Mouse (Mus musculus): ENCODE results near the gene Tap1. TPM values are rescaled to one million over a fixed set of nuclear protein-coding genes. Genes with fewer than 3 reads are reported as not detected.
A peak's percentile ranks its signal among the peaks of the same experiment; 100 is the strongest.

The Tap1 gene
- total and polyA plus RNA-seq, 3 experiments = 30.7 to 46.6 TPM; not detected in 1

DNA sequence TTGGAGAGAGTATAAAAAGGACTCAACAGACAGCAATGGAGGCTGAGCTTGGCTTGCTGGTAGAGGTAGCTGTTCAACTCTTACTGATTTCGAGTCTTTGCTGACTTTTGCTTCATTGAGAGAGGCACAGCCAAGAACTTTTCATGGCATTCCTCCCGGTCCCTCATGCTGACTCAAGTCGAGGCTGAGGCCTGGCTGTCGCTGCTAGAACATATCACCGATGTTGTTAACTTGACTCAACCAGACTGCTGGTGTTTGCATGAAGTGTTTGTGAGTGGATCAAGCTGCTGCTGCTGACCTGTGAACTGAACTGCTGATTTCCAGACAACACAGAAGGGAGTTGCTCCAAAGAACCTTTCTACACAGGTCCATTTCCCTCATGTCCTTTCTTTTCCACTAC, 49.3 kb downstream of the Tap1 start:
- Histone ChIP-seq H3K9ac (ENCODE audit: control insufficient read depth, low read depth, low read length, poor library complexity, severe bottlenecking) (no peak overlapping the region), H3K79me2 (ENCODE audit: control insufficient read depth, insufficient read depth, low read length, poor library complexity) (no peaks in the 10 kb centered on the region), H3K4me3 (ENCODE audit: control insufficient read depth in 1 of 2, insufficient read depth in 1 of 2, low read depth in 2 of 2, low read length in 2 of 2) (no peak overlapping the region), H3K9me3 (replicated peaks; ENCODE audit: insufficient read depth, low read length) (no peaks in the 10 kb centered on the region), H3K27ac (ENCODE audit: control insufficient read depth, low read depth, low read length) (no peak overlapping the region), H3K27me3 (ENCODE audit: control insufficient read depth in 1 of 2, insufficient read depth in 2 of 2, low read length in 2 of 2) (no peaks in the 10 kb centered on the region), H3K4me1 (ENCODE audit: control insufficient read depth in 1 of 2, insufficient read depth in 2 of 2, low read length in 2 of 2) (peaks cover 0 to 2% of the 10 kb centered on the region in 2 experiments; a peak in 1 of 4 replicates), H3K36me3 (ENCODE audit: control insufficient read depth in 1 of 2, insufficient read depth in 2 of 2, low read length in 2 of 2) (peaks cover 0 to 4% of the 10 kb centered on the region in 2 experiments; a peak in 2 of 4 replicates)
- TF ChIP-seq CHD2 (IDR thresholded peaks at IDR 0.05; ENCODE audit: low read length) (no peak), MXI1 (IDR thresholded peaks at IDR 0.05; ENCODE audit: low read depth, low read length) (no peak), ZNF384 (IDR thresholded peaks at IDR 0.05; ENCODE audit: low read depth, low read length) (no peak), BHLHE40 (IDR thresholded peaks at IDR 0.05; ENCODE audit: borderline replicate concordance, low read depth, low read length) (no peak)
- no peak for DNase-seq (ENCODE audit: low read depth, low spot score)

DNA sequence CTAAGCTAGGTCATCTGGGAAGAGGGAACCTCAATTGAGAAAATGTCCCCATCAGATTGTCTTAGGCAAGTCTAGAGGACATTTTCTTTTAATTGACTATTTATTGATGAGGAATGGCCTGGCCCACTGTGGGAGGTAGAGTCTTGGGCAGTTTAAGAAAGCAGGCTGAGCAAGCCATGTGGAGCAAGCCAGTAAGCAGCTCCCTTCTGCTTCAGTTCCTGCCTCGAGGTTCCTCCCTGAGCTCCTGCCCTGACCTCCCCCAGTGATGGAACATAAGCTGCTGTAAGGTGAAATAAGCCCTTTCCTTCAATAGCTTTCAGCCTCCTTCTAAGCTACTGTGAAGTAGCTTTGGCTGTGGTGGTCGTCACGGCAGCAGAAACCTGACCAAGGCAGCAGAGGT, 50.4 kb downstream of the Tap1 start:
- Histone ChIP-seq H3K4me3 (ENCODE audit: control insufficient read depth in 1 of 2, insufficient read depth in 1 of 2, low read depth in 2 of 2, low read length in 2 of 2) (no peak overlapping the region), H3K79me2 (ENCODE audit: control insufficient read depth, insufficient read depth, low read length, poor library complexity) (no peaks in the 10 kb centered on the region), H3K27me3 (ENCODE audit: control insufficient read depth in 1 of 2, insufficient read depth in 2 of 2, low read length in 2 of 2) (no peaks in the 10 kb centered on the region), H3K36me3 (ENCODE audit: control insufficient read depth in 1 of 2, insufficient read depth in 2 of 2, low read length in 2 of 2) (peaks cover 0 to 4% of the 10 kb centered on the region in 2 experiments; a peak in 2 of 4 replicates), H3K27ac (ENCODE audit: control insufficient read depth, low read depth, low read length) (no peak overlapping the region), H3K9ac (ENCODE audit: control insufficient read depth, low read depth, low read length, poor library complexity, severe bottlenecking) (no peak overlapping the region), H3K9me3 (replicated peaks; ENCODE audit: insufficient read depth, low read length) (no peaks in the 10 kb centered on the region), H3K4me1 (ENCODE audit: control insufficient read depth in 1 of 2, insufficient read depth in 2 of 2, low read length in 2 of 2) (peaks cover 0 to 2% of the 10 kb centered on the region in 2 experiments; a peak in 1 of 4 replicates)
- TF ChIP-seq TBP (IDR thresholded peaks at IDR 0.05; ENCODE audit: low read depth, low read length) = no peak
- no peak for TF ChIP-seq JUND (IDR thresholded peaks at IDR 0.05; ENCODE audit: low read depth, low read length)
- TF ChIP-seq USF2 (IDR thresholded peaks at IDR 0.05; ENCODE audit: borderline replicate concordance in 1 of 2, insufficient read depth in 1 of 2, low read depth in 1 of 2, low read length in 2 of 2) = no peak
- no peak for TF ChIP-seq EP300 (IDR thresholded peaks at IDR 0.05; ENCODE audit: low read depth in 1 of 2, low read length in 2 of 2)
- TF ChIP-seq ZNF384 (IDR thresholded peaks at IDR 0.05; ENCODE audit: low read depth, low read length) = no peak
- TF ChIP-seq ZC3H11A (IDR thresholded peaks at IDR 0.05; ENCODE audit: low read depth, low read length) = no peak
- no peak for TF ChIP-seq ZKSCAN1 (IDR thresholded peaks at IDR 0.05; ENCODE audit: low read depth, low read length)
- no peak for TF ChIP-seq USF1 (IDR thresholded peaks at IDR 0.05; ENCODE audit: low read depth, low read length)
- no peak for TF ChIP-seq MYC (IDR thresholded peaks at IDR 0.05; ENCODE audit: low read depth, low read length)
- no peak for DNase-seq (ENCODE audit: low read depth, low spot score)

DNA sequence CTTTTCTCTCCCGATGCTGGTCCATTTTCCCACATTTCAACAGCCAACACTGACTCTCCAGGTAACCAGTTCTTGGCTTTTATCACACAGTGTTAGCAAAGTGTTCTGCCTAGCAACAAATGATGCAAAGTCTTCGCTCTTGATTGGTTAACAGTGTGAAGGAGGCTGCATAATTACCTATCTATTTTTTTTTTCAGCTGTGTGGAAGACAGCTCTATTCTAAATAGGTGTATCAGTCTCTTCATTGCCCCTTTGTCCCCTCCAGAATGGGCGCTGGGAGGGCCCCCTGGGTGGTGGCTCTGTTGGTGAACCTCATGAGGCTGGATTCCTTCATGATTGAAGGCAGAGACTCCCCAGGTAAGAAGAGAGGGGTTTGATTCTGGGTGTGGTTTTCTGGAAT, 51.4 kb downstream of the Tap1 start, which contains the start of gene H2-Ob:
Gene H2-Ob (plus strand): TSS at position 198 of the 400 bp plus-strand sequence.
- peaks cover 0 to 4% of the 10 kb centered on the region in 2 experiments; a peak in 2 of 4 replicates for H3K36me3 ChIP-seq (ENCODE audit: control insufficient read depth in 1 of 2, insufficient read depth in 2 of 2, low read length in 2 of 2)
- H3K4me3 ChIP-seq (ENCODE audit: control insufficient read depth in 1 of 2, insufficient read depth in 1 of 2, low read depth in 2 of 2, low read length in 2 of 2) = peak within 1 kb of the TSS; percentile 30 to 55
- TF ChIP-seq ZKSCAN1 (IDR thresholded peaks at IDR 0.05; ENCODE audit: low read depth, low read length) (peak; percentile 87; the same call in 1 of the 2 replicates), ZNF384 (IDR thresholded peaks at IDR 0.05; ENCODE audit: low read depth, low read length) (peak; percentile 99), KAT2A (conservative IDR thresholded peaks at IDR 0.05; ENCODE audit: low read depth, low read length) (no peak), CHD2 (IDR thresholded peaks at IDR 0.05; ENCODE audit: low read length) (peak; percentile 98), GATA1 (IDR thresholded peaks at IDR 0.05; ENCODE audit: low read depth, low read length) (0 out of 2 replicates have a peak, but pooled peaks have one; percentile 5), ETS1 (IDR thresholded peaks at IDR 0.05; ENCODE audit: low read depth, low read length) (peak; percentile 58; the same call in 1 of the 2 replicates)
- H3K9me3 ChIP-seq (replicated peaks; ENCODE audit: insufficient read depth, low read length) = no peaks in the 10 kb centered on the region
- peak; percentile 87 for DNase-seq (ENCODE audit: low read depth, low spot score)
- no peaks in the 10 kb centered on the region for H3K27me3 ChIP-seq (ENCODE audit: control insufficient read depth in 1 of 2, insufficient read depth in 2 of 2, low read length in 2 of 2)
- H3K27ac ChIP-seq (ENCODE audit: control insufficient read depth, low read depth, low read length) = peak within 1 kb of the TSS; percentile 69
- H3K9ac ChIP-seq (ENCODE audit: control insufficient read depth, low read depth, low read length, poor library complexity, severe bottlenecking) = peak within 1 kb of the TSS; percentile 43
- peaks cover 0 to 2% of the 10 kb centered on the region in 2 experiments; a peak in 1 of 4 replicates for H3K4me1 ChIP-seq (ENCODE audit: control insufficient read depth in 1 of 2, insufficient read depth in 2 of 2, low read length in 2 of 2)
- H3K79me2 ChIP-seq (ENCODE audit: control insufficient read depth, insufficient read depth, low read length, poor library complexity) = no peaks in the 10 kb centered on the region
